11 mouse cellular contexts compared by ENCODE assay signal in genomic region chr16:91458976-91459375, GRCm38 (mm10). TPM values are rescaled to one million over a fixed set of nuclear protein-coding genes. Genes with fewer than 3 reads are reported as not detected.
DNase-seq lines count a peak whose midpoint lies in the region; ATAC-seq and TF ChIP-seq lines count a peak whose summit lies in the region.
"Had no signal": no experiment of that assay in that cellular context is flagged by ENCODE, and none has a peak within 500 bp of the region (broad histone marks: within the 10 kb centered on the region; RNA-seq: fewer than 3 reads in every experiment).

No protein-coding gene starts in this region.

- H3K27me3 ChIP-seq in spleen, adult 2 months (ENCODE audit: control insufficient read depth, insufficient read depth, low read length), result no peaks in the 10 kb centered on the region

- H3K27ac ChIP-seq in spleen, adult 2 months (ENCODE audit: insufficient read depth, low read length), result peak overlapping the region; percentile 52; the same call in 1 of the 2 replicates

- no peak overlapping the region for H3K4me3 ChIP-seq in spleen, adult 2 months (ENCODE audit: extremely low read depth, insufficient read depth, insufficient read length)
- H3K4me3 ChIP-seq: myocyte had no signal

- no peak for ATAC-seq in erythroid progenitor cell, adult 5-6 weeks (replicated peaks; ENCODE audit: low FRiP score, poor library complexity, severe bottlenecking)
- ATAC-seq: intestine, postnatal 0 days had no signal

- no peaks in the 10 kb centered on the region for H3K36me3 ChIP-seq in spleen, adult 2 months (ENCODE audit: control insufficient read depth, insufficient read depth, low read length)

- H3K4me1 ChIP-seq in spleen, adult 2 months (ENCODE audit: control insufficient read depth, insufficient read depth, insufficient read length), result peaks cover 26% of the 10 kb centered on the region; the same call in 1 of the 2 replicates

- TF ChIP-seq POLR2A in spleen, adult 2 months (IDR thresholded peaks at IDR 0.05; ENCODE audit: low read depth, low read length), result no peak

- WGBS in spleen, adult 2 months, result 41% methylated on average over 5 of the region's 5 CpGs

- no peak for TF ChIP-seq CTCF in spleen, adult 2 months (IDR thresholded peaks at IDR 0.05; ENCODE audit: extremely low read depth, insufficient read depth, insufficient read length, insufficient replicate concordance)

- DNase-seq in adrenal gland, adult 2 months, result peak; percentile 51
- no peak for DNase-seq in adrenal gland, adult 8-10 months
- peak; percentile 61 for DNase-seq in kidney, postnatal 10 days
- DNase-seq in kidney, adult 8-10 months, result no peak
- no peak for DNase-seq in spleen, adult 2 months (ENCODE audit: low read depth in 1 of 2, low spot score in 2 of 2)
- DNase-seq in spleen, postnatal 14 days (ENCODE audit: low spot score in 2 of 2), result no peak
- peak; percentile 44 to 48 for DNase-seq in thymus, postnatal 36 days
- DNase-seq: embryo, embryonic 11 days had no signal

RNA-seq across cellular contexts. Expression of gene Ifnar1, which starts 26.1 kb away (rescaled TPM):
- 10 to 100 TPM; 66.1 to 71.3 TPM for total RNA-seq in adrenal gland, adult 2 months (2021)
- polyA plus RNA-seq in adrenal gland, adult 2 months (2012; rRNA removed), result 10.9 and 11.3 TPM in 2 replicates
- total RNA-seq in adrenal gland, adult 8-10 months (2022), result 10 to 100 TPM; 53.4 to 86.0 (median 68.6) TPM
- polyA plus RNA-seq in spleen, adult 2 months (2012; rRNA removed), result 22.3 and 25.4 TPM in 2 replicates
- 31.9 and 32.1 TPM in 2 replicates for total RNA-seq in erythroid progenitor cell, adult 5-6 weeks (2015; ENCODE audit: low replicate concordance)
- total RNA-seq in erythroid progenitor cell, adult 5-6 weeks (2017; ENCODE audit: low replicate concordance), result 38.1 and 46.3 TPM in 2 replicates

RNA-seq across cellular contexts. Expression of gene Il10rb, which starts 53.0 kb away (rescaled TPM):
- total RNA-seq in adrenal gland, adult 2 months (2021), result 100 to 1,000 TPM; 255 to 258 TPM
- 97.1 and 107 TPM in 2 replicates for polyA plus RNA-seq in adrenal gland, adult 2 months (2012; rRNA removed)
- total RNA-seq in adrenal gland, adult 8-10 months (2022), result 100 to 1,000 TPM; 281 to 305 (median 301) TPM
- polyA plus RNA-seq in spleen, adult 2 months (2012; rRNA removed), result 40.0 and 43.8 TPM in 2 replicates
- total RNA-seq in erythroid progenitor cell, adult 5-6 weeks (2015; ENCODE audit: low replicate concordance), result 21.8 and 37.8 TPM in 2 replicates
- 20.5 and 33.1 TPM in 2 replicates for total RNA-seq in erythroid progenitor cell, adult 5-6 weeks (2017; ENCODE audit: low replicate concordance)

Comparison
In these comparisons a context has a peak if more than half of its experiments do, and no peak if none do; other contexts are left out.
1. DNase-seq: peak in adrenal gland, adult 2 months (single experiment), kidney, postnatal 10 days (single experiment) and thymus, postnatal 36 days (2 of 2); none in adrenal gland, adult 8-10 months (single experiment), kidney, adult 8-10 months (0 of 2), spleen, adult 2 months (0 of 2) and spleen, postnatal 14 days (0 of 2).
2. RNA of gene Il10rb, which starts 53.0 kb away (total RNA-seq): 281 to 305 TPM in adrenal gland, adult 8-10 months and 255 to 258 TPM in adrenal gland, adult 2 months; 20.5 to 37.8 TPM in erythroid progenitor cell, adult 5-6 weeks; every median in the first group is over 4 times any median in the second.